Mouse (Mus musculus): ENCODE results near the gene Hist1h2ac.

DNA sequence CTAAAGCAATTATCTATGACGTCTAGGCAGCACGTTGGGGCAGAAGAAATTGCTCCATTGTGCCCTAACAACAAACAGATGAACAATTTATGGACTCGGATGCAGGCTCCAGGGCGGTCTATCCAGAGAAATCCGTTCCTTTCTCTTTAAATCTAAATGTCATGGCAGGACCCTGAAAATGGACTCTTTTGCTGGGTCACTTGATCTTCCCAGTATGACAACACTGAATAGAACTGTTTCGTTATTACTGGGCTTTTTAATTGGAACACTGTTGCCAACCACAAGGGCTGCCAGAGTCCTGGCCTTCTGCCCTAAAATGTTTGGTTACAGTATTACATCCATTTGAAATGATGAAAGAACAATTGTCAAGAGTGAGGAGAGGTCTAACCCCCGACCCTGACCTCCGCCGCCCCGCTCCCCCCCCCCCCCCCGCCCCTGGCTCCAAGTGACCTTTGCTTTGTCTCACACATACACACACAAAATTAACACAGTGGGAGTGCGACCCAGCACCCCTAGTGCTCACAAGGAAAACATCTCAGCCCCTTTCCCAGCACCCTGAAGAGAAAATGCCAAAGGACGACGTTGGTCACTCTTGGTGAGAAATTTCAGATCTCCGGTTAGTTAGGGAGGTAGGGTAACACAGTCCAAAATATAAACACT lies 26.1 kb upstream of the Hist1h2ac start:
- no peak for TF ChIP-seq CTCF (IDR thresholded peaks at IDR 0.05; ENCODE audit: low read depth)
- TF ChIP-seq EP300 (optimal IDR thresholded peaks at IDR 0.05): no peak

All from stomach, postnatal 0 days (tissue).